Mouse (Mus musculus): ENCODE data around the gene Stil.

The Stil gene

GRCm38 (mm10) chr4:115048190-115048589 lies 48.2 kb downstream of the Stil start:
- peak; percentile 45 to 48 for DNase-seq (ENCODE audit: low spot score in 2 of 2)

- DNase-seq (ENCODE audit: low spot score in 2 of 2): no peak
Observed at GRCm38 (mm10) chr4:115051245-115051644, 51.3 kb downstream of the Stil start.

- peak; percentile 58 to 64 for DNase-seq (ENCODE audit: low spot score in 2 of 2)
Observed at GRCm38 (mm10) chr4:115052343-115053005, 52.5 kb downstream of the Stil start.

GRCm38 (mm10) chr4:115055044-115055443 lies 55.1 kb downstream of the Stil start:
- no peak for DNase-seq (ENCODE audit: low spot score in 2 of 2)

GRCm38 (mm10) chr4:115055691-115056090 lies 55.7 kb downstream of the Stil start:
- DNase-seq (ENCODE audit: low spot score in 2 of 2): no peak

- peak; percentile 85 to 90 for DNase-seq (ENCODE audit: low spot score in 2 of 2)
Observed at GRCm38 (mm10) chr4:115056371-115056920, 56.5 kb downstream of the Stil start, which contains the start of gene Tal1. Gene Tal1 (plus strand): TSS chr4:115056426.

GRCm38 (mm10) chr4:115056921-115057673 lies 57.1 kb downstream of the Stil start:
- peak; percentile 66 to 76 for DNase-seq (ENCODE audit: low spot score in 2 of 2)

GRCm38 (mm10) chr4:115057674-115058316 lies 57.8 kb downstream of the Stil start:
- DNase-seq (ENCODE audit: low spot score in 2 of 2): peak; percentile 67 to 71

- peak; percentile 47 to 57 for DNase-seq (ENCODE audit: low spot score in 2 of 2)
Observed at GRCm38 (mm10) chr4:115058317-115058761, 58.4 kb downstream of the Stil start.

- peak; percentile 68 to 74 for DNase-seq (ENCODE audit: low spot score in 2 of 2)
Observed at GRCm38 (mm10) chr4:115058871-115059590, 59.1 kb downstream of the Stil start.

- DNase-seq (ENCODE audit: low spot score in 2 of 2): peak; percentile 47 to 58
Observed at GRCm38 (mm10) chr4:115059871-115060270, 59.9 kb downstream of the Stil start.

- DNase-seq (ENCODE audit: low spot score in 2 of 2): no peak
Observed at GRCm38 (mm10) chr4:115060753-115061152, 60.8 kb downstream of the Stil start.

GRCm38 (mm10) chr4:115062540-115062874 lies 62.5 kb downstream of the Stil start:
- no peak for DNase-seq (ENCODE audit: low spot score in 2 of 2)

- DNase-seq (ENCODE audit: low spot score in 2 of 2): peak in 1 of 2 experiments; percentile 63
Observed at GRCm38 (mm10) chr4:115062875-115063517, 63.0 kb downstream of the Stil start.

GRCm38 (mm10) chr4:115063518-115064239 lies 63.7 kb downstream of the Stil start:
- DNase-seq (ENCODE audit: low spot score in 2 of 2): no peak

GRCm38 (mm10) chr4:115071668-115072067 lies 71.7 kb downstream of the Stil start:
- no peak for DNase-seq (ENCODE audit: low spot score in 2 of 2)

- DNase-seq (ENCODE audit: low spot score in 2 of 2): no peak
Observed at GRCm38 (mm10) chr4:115074789-115075188, 74.8 kb downstream of the Stil start.

GRCm38 (mm10) chr4:115075204-115075915 lies 75.4 kb downstream of the Stil start:
- no peak for DNase-seq (ENCODE audit: low spot score in 2 of 2)

- no peak for DNase-seq (ENCODE audit: low spot score in 2 of 2)
Observed at GRCm38 (mm10) chr4:115078892-115079820, 79.2 kb downstream of the Stil start.

Measured in spleen, postnatal 10 days (tissue).